Mouse (Mus musculus): Measurements from ENCODE around the gene Kif2c.
A peak's percentile ranks its signal among the peaks of the same experiment; 100 is the strongest.

The Kif2c gene

DNA sequence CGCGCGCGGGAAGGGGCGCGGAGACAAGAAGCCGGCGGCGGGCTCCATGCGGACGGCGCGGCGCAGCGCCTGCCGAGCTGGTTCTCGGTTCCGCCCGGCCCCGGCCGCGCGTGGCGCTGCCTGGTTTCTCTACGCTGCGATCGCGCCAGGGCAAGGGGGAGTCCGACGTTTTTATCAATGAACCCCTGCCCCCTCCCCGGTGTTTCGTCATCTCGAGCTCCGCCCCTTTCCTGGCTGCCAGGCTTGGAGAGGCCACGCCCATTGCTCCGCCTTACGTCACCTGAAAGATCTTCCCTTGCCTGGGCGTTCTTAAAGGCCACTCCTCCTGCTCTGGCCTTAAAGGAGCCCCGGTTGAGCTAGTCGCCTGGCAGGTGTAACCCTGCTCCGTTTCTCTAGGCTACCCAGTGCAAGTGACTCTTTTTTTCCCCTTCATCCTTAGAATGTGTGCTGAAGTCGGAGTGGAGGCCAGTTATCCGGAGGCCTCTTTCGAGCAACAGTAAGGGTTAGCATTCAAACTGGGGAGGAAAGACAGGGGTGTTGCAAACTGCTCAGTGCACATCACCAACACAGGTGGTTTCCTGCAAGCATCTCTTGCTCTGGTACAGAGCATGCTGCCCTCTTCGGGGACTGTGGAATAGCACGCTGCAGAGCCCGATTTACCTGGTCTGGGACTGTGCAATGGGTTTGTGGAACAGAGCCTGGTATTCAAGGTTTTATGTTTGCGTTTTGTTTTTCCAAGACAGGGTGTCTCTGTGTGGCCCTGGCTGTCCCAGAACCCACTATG lies 48.4 kb downstream of the Kif2c start, which contains the start of gene Plk3:
Gene Plk3, minus strand, starts transcription at position 147 of the 784 bp plus-strand sequence.
- peak; percentile 98 for DNase-seq

GRCm38 (mm10) chr4:117133366-117133796 lies 49.1 kb downstream of the Kif2c start:
- peak; percentile 35 for DNase-seq

DNA sequence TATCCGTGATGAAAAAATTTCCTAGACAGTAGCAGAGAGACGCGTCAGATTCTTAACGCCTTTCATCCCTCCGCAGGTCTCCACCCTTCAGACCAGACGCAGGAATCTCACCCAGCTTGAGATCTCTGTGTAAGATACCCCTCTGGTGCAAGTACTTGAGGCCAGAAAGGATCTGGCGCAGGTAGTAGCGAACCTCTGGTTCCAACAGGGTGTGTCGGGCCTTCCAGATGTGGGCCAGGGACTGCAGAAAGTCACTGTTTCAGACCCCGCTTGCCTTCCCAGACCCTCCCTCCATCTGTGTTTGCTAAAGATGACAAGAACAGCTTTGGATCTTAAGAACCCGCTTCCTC lies 49.7 kb downstream of the Kif2c start:
- DNase-seq = no peak

- DNase-seq = no peak
These were observed 50.3 kb downstream of the Kif2c start for GRCm38 (mm10) chr4:117131890-117132793.

DNA sequence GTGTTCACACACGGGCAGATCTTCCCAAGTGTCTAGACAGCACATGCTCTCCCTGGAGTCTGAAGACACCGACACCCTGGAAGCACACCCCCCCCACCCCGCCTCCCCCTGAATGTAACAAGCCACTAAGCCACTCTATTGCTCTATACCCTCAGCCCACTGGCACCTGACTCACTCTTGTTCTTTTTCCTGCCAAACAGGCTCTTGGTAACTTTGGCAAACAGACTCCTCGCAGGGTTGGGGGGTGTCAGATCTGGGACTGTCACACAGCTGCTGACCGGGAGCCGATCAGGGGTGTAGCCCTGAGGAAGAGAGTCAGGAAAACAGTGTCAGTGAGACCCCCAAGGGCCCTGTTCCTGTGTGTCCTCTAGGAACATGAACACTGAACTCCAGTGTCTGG lies 51.2 kb downstream of the Kif2c start:
- no peak for DNase-seq

DNA sequence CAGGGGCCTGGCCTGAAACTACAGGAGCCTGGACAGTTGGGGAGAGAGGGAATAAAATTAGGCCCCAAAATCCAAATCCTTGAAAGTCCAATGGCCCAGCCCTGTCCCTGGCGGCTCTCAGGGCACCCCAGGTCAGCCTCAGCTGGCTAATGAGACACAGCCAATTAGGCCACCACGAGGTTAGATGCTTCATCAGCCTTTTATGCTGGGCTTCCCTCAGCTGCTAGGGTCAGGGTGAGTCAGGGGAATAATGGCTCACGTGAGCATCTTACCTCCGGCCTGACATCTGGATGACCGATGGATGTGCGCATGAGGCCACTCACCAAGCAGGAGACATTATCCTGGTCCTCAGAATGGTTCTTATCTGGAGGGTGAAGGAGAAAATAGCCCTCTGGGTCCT lies 51.6 kb downstream of the Kif2c start:
- DNase-seq = no peak

GRCm38 (mm10) chr4:117127991-117128686 lies 54.3 kb downstream of the Kif2c start:
- no peak for DNase-seq

GRCm38 (mm10) chr4:117126675-117127290 lies 55.7 kb downstream of the Kif2c start, which contains the start of gene Tctex1d4:
Gene Tctex1d4 (plus strand): TSS chr4:117126794.
- DNase-seq = no peak

GRCm38 (mm10) chr4:117125910-117126674 lies 56.3 kb downstream of the Kif2c start:
- DNase-seq = peak; percentile 43

- peak; percentile 78 for DNase-seq
These were observed 57.0 kb downstream of the Kif2c start, which contains the start of gene Btbd19 for GRCm38 (mm10) chr4:117125348-117125909. Gene Btbd19 (minus strand): TSS chr4:117125725.

GRCm38 (mm10) chr4:117124518-117125347 lies 57.7 kb downstream of the Kif2c start:
- DNase-seq = no peak

- DNase-seq = no peak
These were observed 58.3 kb downstream of the Kif2c start for GRCm38 (mm10) chr4:117124218-117124517.

DNA sequence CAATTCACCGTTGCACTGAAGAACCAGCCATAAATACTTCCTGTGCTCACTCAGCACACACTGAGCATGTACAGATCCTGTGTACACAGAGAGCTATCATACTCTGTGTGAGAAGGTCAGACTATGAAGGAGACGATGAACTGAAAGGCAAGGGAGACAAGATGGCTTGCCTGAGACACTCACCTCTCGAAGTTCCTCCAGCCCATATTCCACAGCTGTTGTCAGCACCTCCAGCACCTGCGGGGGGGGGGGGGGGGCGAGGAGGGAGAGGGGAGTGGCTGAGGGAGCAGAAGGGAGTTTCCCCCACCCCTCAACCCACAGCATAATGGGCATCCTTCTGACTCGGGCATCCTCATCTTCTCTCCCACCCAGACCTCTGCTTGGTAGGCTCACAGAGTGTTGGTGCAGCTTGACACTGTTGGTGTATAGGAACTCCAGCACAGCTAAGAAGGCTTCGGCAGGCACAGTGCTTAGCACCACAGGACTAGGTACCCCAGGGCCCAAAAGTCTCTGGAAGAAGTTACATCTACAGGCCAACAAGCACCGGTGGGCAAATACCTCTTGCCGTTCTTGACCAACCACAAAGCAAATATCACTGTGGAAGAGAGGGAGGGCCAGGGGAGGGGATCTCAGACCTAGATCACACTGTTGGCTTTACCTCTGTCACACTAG lies 58.8 kb downstream of the Kif2c start:
- DNase-seq = no peak

DNA sequence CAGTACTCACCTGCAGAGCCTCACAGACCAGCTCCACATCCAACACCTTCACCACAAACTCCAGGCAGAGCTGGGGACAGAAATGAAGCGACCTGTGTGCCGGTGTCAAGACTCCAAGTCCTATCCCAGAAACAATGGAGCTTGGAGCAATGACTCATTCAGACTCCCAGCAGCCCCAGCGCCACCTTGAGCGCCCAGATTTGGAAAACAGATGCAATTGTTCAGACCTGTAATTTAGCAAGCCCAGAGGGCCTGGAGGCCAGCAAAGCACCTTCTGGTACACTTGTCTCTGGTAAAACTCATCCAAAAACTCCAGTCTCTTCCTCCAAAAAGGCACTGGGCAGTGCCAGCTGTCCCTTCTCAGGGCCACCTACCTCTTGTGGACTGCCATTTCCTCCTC lies 60.2 kb downstream of the Kif2c start:
- no peak for DNase-seq

- peak; percentile 94 for DNase-seq
These were observed 61.7 kb downstream of the Kif2c start for GRCm38 (mm10) chr4:117120445-117121414.

DNA sequence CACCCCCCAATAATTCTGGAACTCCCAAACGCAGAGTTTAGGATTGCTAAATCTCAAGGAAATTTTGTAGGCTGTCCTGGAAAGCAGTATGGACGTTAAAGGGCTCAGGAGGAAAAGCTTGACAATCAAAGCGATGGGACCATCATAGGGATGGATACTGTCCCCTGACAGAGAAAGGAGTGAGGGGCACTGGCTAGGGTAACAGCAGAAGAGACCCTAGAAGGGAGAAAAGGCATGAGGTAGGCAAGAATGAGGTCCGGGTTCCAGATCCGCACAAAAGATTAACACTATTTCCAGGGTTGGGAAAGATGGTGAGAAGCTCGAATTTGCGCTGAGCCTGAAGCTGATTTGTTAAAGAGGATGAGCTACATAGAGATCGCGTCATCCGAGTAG lies 62.4 kb downstream of the Kif2c start:
- DNase-seq = no peak

GRCm38 (mm10) chr4:117119636-117120035 lies 62.8 kb downstream of the Kif2c start:
- no peak for DNase-seq

- no peak for DNase-seq
These were observed 64.5 kb downstream of the Kif2c start for GRCm38 (mm10) chr4:117117931-117118330.

DNA sequence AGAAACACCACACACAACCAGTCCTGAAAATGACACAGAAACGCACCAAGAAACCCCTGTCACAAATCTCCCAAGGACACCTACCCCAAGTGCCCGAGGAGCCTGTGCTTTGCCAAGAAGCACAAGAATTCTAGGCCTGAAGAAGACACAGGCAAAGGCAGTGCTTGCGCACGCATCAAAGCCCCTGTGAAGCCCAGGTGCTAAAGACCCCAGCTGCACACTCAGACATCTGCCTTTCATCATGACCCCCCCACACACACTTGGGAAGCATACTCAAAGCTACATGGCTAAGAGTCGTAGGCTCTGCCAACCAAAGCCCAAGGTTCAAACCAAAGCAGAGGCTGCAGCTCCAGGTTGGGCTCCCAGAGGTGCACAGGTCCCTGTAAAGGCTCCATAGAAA lies 66.8 kb downstream of the Kif2c start:
- DNase-seq = no peak

Data from right cerebral cortex, postnatal 25 days (tissue).